9 mouse cellular contexts compared by ENCODE assay signal in genomic region chr2:25496462-25496861, GRCm38 (mm10). TPM values are rescaled to one million over a fixed set of nuclear protein-coding genes. Genes with fewer than 3 reads are reported as not detected.
A peak's percentile ranks its signal among the peaks of the same experiment; 100 is the strongest.
DNase-seq lines count a peak whose midpoint lies in the region; ATAC-seq and TF ChIP-seq lines count a peak whose summit lies in the region.
"Had no signal": no experiment of that assay in that cellular context is flagged by ENCODE, and none has a peak within 500 bp of the region (broad histone marks: within the 10 kb centered on the region; RNA-seq: fewer than 3 reads in every experiment).

No protein-coding gene starts in this region.

- H3K27ac ChIP-seq in kidney, postnatal 0 days: no peak overlapping the region
- no peak overlapping the region for H3K27ac ChIP-seq in kidney, embryonic 15.5 days
- no peak overlapping the region for H3K27ac ChIP-seq in hindbrain, postnatal 0 days
- H3K27ac ChIP-seq: hindbrain, embryonic 15.5 days had no signal

- no peak overlapping the region for H3K4me2 ChIP-seq in kidney, postnatal 0 days (ENCODE audit: low read length)
- no peak overlapping the region for H3K4me2 ChIP-seq in kidney, embryonic 15.5 days
- no peak overlapping the region for H3K4me2 ChIP-seq in hindbrain, postnatal 0 days (ENCODE audit: low read depth, low read length)
- H3K4me2 ChIP-seq: hindbrain, embryonic 15.5 days had no signal

- peaks cover 7% of the 10 kb centered on the region for H3K4me1 ChIP-seq in kidney, postnatal 0 days (replicated peaks; ENCODE audit: insufficient read depth, low read length)
- H3K4me1 ChIP-seq in kidney, embryonic 15.5 days: peaks cover 17% of the 10 kb centered on the region
- H3K4me1 ChIP-seq in hindbrain, postnatal 0 days (ENCODE audit: insufficient read depth, low read length): peaks cover 8% of the 10 kb centered on the region

- no peaks in the 10 kb centered on the region for H3K9me3 ChIP-seq in kidney, postnatal 0 days (replicated peaks; ENCODE audit: low read length)
- H3K9me3 ChIP-seq in kidney, embryonic 15.5 days (replicated peaks): no peaks in the 10 kb centered on the region
- no peaks in the 10 kb centered on the region for H3K9me3 ChIP-seq in hindbrain, postnatal 0 days (ENCODE audit: low read length)
- H3K9me3 ChIP-seq: hindbrain, embryonic 15.5 days had no signal

- TF ChIP-seq CTCF in kidney, postnatal 0 days (IDR thresholded peaks at IDR 0.05; ENCODE audit: low read depth): peak; percentile 83
- peak; percentile 72 for TF ChIP-seq CTCF in hindbrain, postnatal 0 days (IDR thresholded peaks at IDR 0.05; ENCODE audit: low read depth)

- no peak overlapping the region for H3K4me3 ChIP-seq in kidney, postnatal 0 days (replicated peaks; ENCODE audit: low read depth, low read length)
- no peak overlapping the region for H3K4me3 ChIP-seq in kidney, embryonic 15.5 days (replicated peaks)
- no peak overlapping the region for H3K4me3 ChIP-seq in hindbrain, postnatal 0 days (ENCODE audit: low read length)
- H3K4me3 ChIP-seq: hindbrain, embryonic 15.5 days had no signal

- H3K9ac ChIP-seq in kidney, postnatal 0 days (ENCODE audit: low read depth, low read length): no peak overlapping the region
- no peak overlapping the region for H3K9ac ChIP-seq in kidney, embryonic 15.5 days
- H3K9ac ChIP-seq in hindbrain, postnatal 0 days (replicated peaks; ENCODE audit: low read length): no peak overlapping the region
- H3K9ac ChIP-seq: hindbrain, embryonic 15.5 days had no signal

- no peaks in the 10 kb centered on the region for H3K36me3 ChIP-seq in kidney, postnatal 0 days (ENCODE audit: insufficient read depth, low read length)
- no peaks in the 10 kb centered on the region for H3K36me3 ChIP-seq in kidney, embryonic 15.5 days
- H3K36me3 ChIP-seq in hindbrain, postnatal 0 days (ENCODE audit: insufficient read depth, low read length): no peaks in the 10 kb centered on the region
- H3K36me3 ChIP-seq: hindbrain, embryonic 15.5 days had no signal

- ATAC-seq in kidney, postnatal 0 days (replicated peaks; ENCODE audit: low FRiP score, low read depth): no peak
- ATAC-seq in kidney, embryonic 15.5 days (replicated peaks; ENCODE audit: low FRiP score): no peak
- ATAC-seq in hindbrain, postnatal 0 days: no peak

- no peaks in the 10 kb centered on the region for H3K27me3 ChIP-seq in kidney, postnatal 0 days (ENCODE audit: insufficient read depth, low read length)
- H3K27me3 ChIP-seq in kidney, embryonic 15.5 days: no peaks in the 10 kb centered on the region
- no peaks in the 10 kb centered on the region for H3K27me3 ChIP-seq in hindbrain, postnatal 0 days (ENCODE audit: insufficient read depth, low read length)
- H3K27me3 ChIP-seq: hindbrain, embryonic 15.5 days had no signal

- DNase-seq in kidney, postnatal 0 days (ENCODE audit: low spot score): peak; percentile 62
- DNase-seq in B cell, adult 2 months: peak; percentile 24 to 36
- DNase-seq in Muller cell, postnatal 12 days (ENCODE audit: inconsistent ontology term): peak; percentile 47
- DNase-seq in hindbrain, postnatal 0 days (ENCODE audit: low spot score): peak; percentile 58
- DNase-seq in urinary bladder, adult 18-20 months (ENCODE audit: low spot score in 2 of 2): no peak
- no peak for DNase-seq in heart, postnatal 4 days

- WGBS in kidney, postnatal 0 days: 41% methylated on average over 4 of the region's 4 CpGs
- 49% methylated on average over 4 of the region's 4 CpGs for WGBS in kidney, embryonic 15.5 days
- WGBS in hindbrain, postnatal 0 days: 41% methylated on average over 4 of the region's 4 CpGs

RNA-seq across cellular contexts. Expression of gene Lcn12, which starts 2.8 kb away (rescaled TPM):
- not detected in 2 replicates for polyA plus RNA-seq in kidney, postnatal 0 days (2015; fragmentation: Nextera tagmentation; extraction: Ambion mirVana)
- not detected in 2 replicates for polyA plus RNA-seq in kidney, embryonic 15.5 days (2015; fragmentation: Nextera tagmentation; extraction: Ambion mirVana)
- total RNA-seq in hindbrain, postnatal 0 days (2014; rRNA removed): not detected in 2 replicates
- polyA plus RNA-seq in hindbrain, postnatal 0 days (2015; fragmentation: Nextera tagmentation; extraction: Ambion mirVana): not detected in 2 replicates
- total RNA-seq in heart, postnatal 4 days (2021): not detected
- total RNA-seq: megakaryocyte, adult 5-6 weeks had no signal
- polyA plus RNA-seq: hindbrain, embryonic 15.5 days had no signal

RNA-seq across cellular contexts. Expression of gene Fbxw5, which starts 4.1 kb away (rescaled TPM):
- polyA plus RNA-seq in kidney, postnatal 0 days (2015; fragmentation: Nextera tagmentation; extraction: Ambion mirVana): 65.7 and 71.1 TPM in 2 replicates
- polyA plus RNA-seq in kidney, embryonic 15.5 days (2015; fragmentation: Nextera tagmentation; extraction: Ambion mirVana): 85.1 and 96.1 TPM in 2 replicates
- 140 and 175 TPM in 2 replicates for total RNA-seq in hindbrain, postnatal 0 days (2014; rRNA removed)
- 93.4 and 102 TPM in 2 replicates for polyA plus RNA-seq in hindbrain, postnatal 0 days (2015; fragmentation: Nextera tagmentation; extraction: Ambion mirVana)
- 10 to 100 TPM; 93.6 to 98.6 TPM for total RNA-seq in heart, postnatal 4 days (2021)

RNA-seq across cellular contexts. Expression of gene C8g, which starts 5.1 kb away (rescaled TPM):
- 7.9 and 9.6 TPM in 2 replicates for polyA plus RNA-seq in kidney, postnatal 0 days (2015; fragmentation: Nextera tagmentation; extraction: Ambion mirVana)
- polyA plus RNA-seq in kidney, embryonic 15.5 days (2015; fragmentation: Nextera tagmentation; extraction: Ambion mirVana): 6.3 and 7.8 TPM in 2 replicates
- total RNA-seq in hindbrain, postnatal 0 days (2014; rRNA removed): 0.58 and 0.68 TPM in 2 replicates
- polyA plus RNA-seq in hindbrain, postnatal 0 days (2015; fragmentation: Nextera tagmentation; extraction: Ambion mirVana): 6.5 and 8.0 TPM in 2 replicates
- total RNA-seq in heart, postnatal 4 days (2021): under 1 TPM in 1 of 2 experiments, not detected in 1; 0.45 TPM

RNA-seq across cellular contexts. Expression of gene Ptgds, which starts 26.6 kb away (rescaled TPM):
- 11.5 and 13.1 TPM in 2 replicates for polyA plus RNA-seq in kidney, postnatal 0 days (2015; fragmentation: Nextera tagmentation; extraction: Ambion mirVana)
- 1.6 and 2.2 TPM in 2 replicates for polyA plus RNA-seq in kidney, embryonic 15.5 days (2015; fragmentation: Nextera tagmentation; extraction: Ambion mirVana)
- total RNA-seq in hindbrain, postnatal 0 days (2014; rRNA removed): 1,517 and 2,498 TPM in 2 replicates
- polyA plus RNA-seq in hindbrain, postnatal 0 days (2015; fragmentation: Nextera tagmentation; extraction: Ambion mirVana): 2,872 and 3,193 TPM in 2 replicates
- 100 to 1,000 TPM; 117 to 137 TPM for total RNA-seq in heart, postnatal 4 days (2021)
- total RNA-seq: megakaryocyte, adult 5-6 weeks had no signal

RNA-seq across cellular contexts. Expression of gene Paxx, which starts 35.6 kb away (rescaled TPM):
- 42.0 and 45.0 TPM in 2 replicates for polyA plus RNA-seq in kidney, postnatal 0 days (2015; fragmentation: Nextera tagmentation; extraction: Ambion mirVana)
- 30.4 and 31.8 TPM in 2 replicates for polyA plus RNA-seq in kidney, embryonic 15.5 days (2015; fragmentation: Nextera tagmentation; extraction: Ambion mirVana)
- 183 and 187 TPM in 2 replicates for total RNA-seq in hindbrain, postnatal 0 days (2014; rRNA removed)
- polyA plus RNA-seq in hindbrain, postnatal 0 days (2015; fragmentation: Nextera tagmentation; extraction: Ambion mirVana): 141 and 145 TPM in 2 replicates
- total RNA-seq in heart, postnatal 4 days (2021): 10 to 100 TPM; 30.5 to 32.8 TPM

Comparison
In these comparisons a context has a peak if more than half of its experiments do, and no peak if none do; other contexts are left out.
1. DNase-seq: peak in kidney, postnatal 0 days (single experiment), B cell, adult 2 months (2 of 2), Muller cell, postnatal 12 days (single experiment) and hindbrain, postnatal 0 days (single experiment); none in urinary bladder, adult 18-20 months (0 of 2) and heart, postnatal 4 days (single experiment).